Mouse (Mus musculus) erythroblast, embryonic 14.5 days (primary cell): ENCODE results near the gene Tlr7.

Experiments used
- GATA1 ChIP-seq: IDR thresholded peaks from 2 replicates; pipeline ENCODE4 v1.6.1; 2012; ENCODE audit warnings: low read length, inconsistent platforms, mixed read lengths
- TAL1 ChIP-seq: IDR thresholded peaks from 3 replicates; pipeline ENCODE4 v1.6.1; 2012; ENCODE audit warnings: low read length, inconsistent platforms, mixed read lengths

DNA sequence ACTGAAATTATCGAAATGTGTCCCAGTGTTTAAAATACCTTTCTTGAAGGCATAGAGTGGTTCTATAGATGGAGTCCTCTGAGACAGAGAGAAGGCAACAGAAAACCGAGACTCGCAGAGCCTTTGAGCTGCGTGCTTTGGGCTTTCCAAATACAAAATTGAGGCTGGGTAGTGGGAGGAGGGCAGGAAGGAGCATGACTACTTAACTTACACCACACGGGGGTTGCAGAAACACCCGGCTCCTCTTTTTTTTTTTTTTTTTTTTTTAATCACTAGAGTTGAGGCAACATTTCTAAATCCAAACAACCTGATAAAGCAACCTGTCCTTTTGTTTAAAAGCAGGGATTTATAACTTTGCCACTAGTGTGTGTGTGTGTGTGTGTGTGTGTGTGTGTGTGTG lies at the start of gene Tlr7:
- TF ChIP-seq GATA1 (no peak), TAL1 (no peak)
